26 mouse cellular contexts compared by ENCODE assay signal in genomic region chr3:36626803-36627202, GRCm38 (mm10). TPM values are rescaled to one million over a fixed set of nuclear protein-coding genes. Genes with fewer than 3 reads are reported as not detected.
DNase-seq lines count a peak whose midpoint lies in the region; ATAC-seq lines count a peak whose summit lies in the region.
"Had no signal": no experiment of that assay in that cellular context is flagged by ENCODE, and none has a peak within 500 bp of the region (broad histone marks: within the 10 kb centered on the region; RNA-seq: fewer than 3 reads in every experiment).

No protein-coding gene starts in this region.

- WGBS in heart, embryonic 16.5 days = 63% methylated on average over 2 of the region's 2 CpGs
- 68% methylated on average over 2 of the region's 2 CpGs for WGBS in heart, embryonic 12.5 days

- no peak overlapping the region for H3K4me2 ChIP-seq in heart, embryonic 16.5 days (ENCODE audit: low read depth, low read length)
- H3K4me2 ChIP-seq in heart, embryonic 12.5 days = no peak overlapping the region
- H3K4me2 ChIP-seq: embryonic facial prominence, embryonic 12.5 days; embryonic facial prominence, embryonic 15.5 days; heart, embryonic 13.5 days; hindbrain, embryonic 12.5 days; hindbrain, embryonic 15.5 days had no signal

- H3K27ac ChIP-seq in heart, embryonic 16.5 days (ENCODE audit: low read length) = no peak overlapping the region
- H3K27ac ChIP-seq in heart, embryonic 12.5 days (ENCODE audit: poor library complexity, severe bottlenecking) = no peak overlapping the region
- H3K27ac ChIP-seq: embryonic facial prominence, embryonic 12.5 days; embryonic facial prominence, embryonic 15.5 days; gastrocnemius, adult 2 months; heart, embryonic 13.5 days; hindbrain, embryonic 12.5 days; hindbrain, embryonic 15.5 days had no signal

- H3K9me3 ChIP-seq in heart, embryonic 16.5 days (replicated peaks; ENCODE audit: control insufficient read depth, low read length) = no peaks in the 10 kb centered on the region
- no peaks in the 10 kb centered on the region for H3K9me3 ChIP-seq in heart, embryonic 12.5 days (replicated peaks)
- H3K9me3 ChIP-seq: embryonic facial prominence, embryonic 12.5 days; embryonic facial prominence, embryonic 15.5 days; heart, embryonic 13.5 days; hindbrain, embryonic 12.5 days; hindbrain, embryonic 15.5 days had no signal

- DNase-seq in adrenal gland, postnatal 25 days = no peak
- DNase-seq: adrenal gland, adult 8-10 months; adrenal gland, postnatal 36 days; B cell, adult 2 months; cerebellum, adult 18-20 months; cerebellum, adult 9-10 months; cerebellum, postnatal 14 days; forebrain, postnatal 0 days; gastrocnemius, adult 2 months; gastrocnemius, postnatal 14 days; heart, adult 18-20 months; heart, postnatal 10 days; heart, postnatal 4 days had no signal

- no peak overlapping the region for H3K4me3 ChIP-seq in heart, embryonic 16.5 days (ENCODE audit: low read length)
- H3K4me3 ChIP-seq in heart, embryonic 12.5 days = no peak overlapping the region
- H3K4me3 ChIP-seq: embryonic facial prominence, embryonic 12.5 days; embryonic facial prominence, embryonic 15.5 days; gastrocnemius, adult 2 months; heart, embryonic 13.5 days; hindbrain, embryonic 12.5 days; hindbrain, embryonic 15.5 days had no signal

- peak; percentile 32; the same call in 1 of the 2 replicates for ATAC-seq in heart, embryonic 16.5 days (replicated peaks; ENCODE audit: extremely low read depth, insufficient read depth, low FRiP score)
- ATAC-seq in heart, embryonic 12.5 days (ENCODE audit: insufficient number of reproducible peaks, low FRiP score) = no peak
- peak; percentile 88 for ATAC-seq in common myeloid progenitor, adult 5-6 weeks (replicated peaks; ENCODE audit: low read depth, poor library complexity, severe bottlenecking)
- ATAC-seq in megakaryocyte progenitor cell, adult 5-6 weeks (replicated peaks; ENCODE audit: poor library complexity) = peak; percentile 70
- ATAC-seq in CD4-positive, CD25-positive, alpha-beta regulatory T cell, adult 4 months = no peak
- ATAC-seq: activated CD4-positive, CD25-positive, alpha-beta regulatory T cell, adult 4 months; forebrain, embryonic 14.5 days; forebrain, postnatal 0 days; intestine, postnatal 0 days had no signal

- no peaks in the 10 kb centered on the region for H3K27me3 ChIP-seq in heart, embryonic 16.5 days (ENCODE audit: control insufficient read depth, insufficient read depth, low read length)
- H3K27me3 ChIP-seq in heart, embryonic 12.5 days (replicated peaks) = no peaks in the 10 kb centered on the region
- H3K27me3 ChIP-seq: embryonic facial prominence, embryonic 12.5 days; embryonic facial prominence, embryonic 15.5 days; heart, embryonic 13.5 days; hindbrain, embryonic 12.5 days; hindbrain, embryonic 15.5 days had no signal

- no peaks in the 10 kb centered on the region for H3K36me3 ChIP-seq in heart, embryonic 16.5 days (ENCODE audit: control insufficient read depth, insufficient read depth)
- no peaks in the 10 kb centered on the region for H3K36me3 ChIP-seq in heart, embryonic 12.5 days
- H3K36me3 ChIP-seq: embryonic facial prominence, embryonic 12.5 days; embryonic facial prominence, embryonic 15.5 days; heart, embryonic 13.5 days; hindbrain, embryonic 12.5 days; hindbrain, embryonic 15.5 days had no signal

- no peak overlapping the region for H3K9ac ChIP-seq in heart, embryonic 16.5 days (ENCODE audit: low read length)
- H3K9ac ChIP-seq in heart, embryonic 12.5 days = no peak overlapping the region
- H3K9ac ChIP-seq: embryonic facial prominence, embryonic 12.5 days; embryonic facial prominence, embryonic 15.5 days; forebrain, postnatal 0 days; heart, embryonic 13.5 days; hindbrain, embryonic 12.5 days; hindbrain, embryonic 15.5 days had no signal

- H3K4me1 ChIP-seq in heart, embryonic 16.5 days (ENCODE audit: control insufficient read depth, insufficient read depth, low read length) = 0 out of 2 replicates have a peak, but pooled peaks cover 4% of the 10 kb centered on the region
- no peaks in the 10 kb centered on the region for H3K4me1 ChIP-seq in heart, embryonic 12.5 days (replicated peaks)
- H3K4me1 ChIP-seq: embryonic facial prominence, embryonic 12.5 days; embryonic facial prominence, embryonic 15.5 days; hindbrain, embryonic 12.5 days; hindbrain, embryonic 15.5 days had no signal

RNA-seq across cellular contexts. Expression of gene Bbs7, which starts 13.5 kb away (rescaled TPM):
- polyA plus RNA-seq in heart, embryonic 16.5 days (2015; fragmentation: Nextera tagmentation; extraction: Ambion mirVana) = 10.0 and 11.7 TPM in 2 replicates
- polyA plus RNA-seq in heart, embryonic 12.5 days (2016; fragmentation: Nextera tagmentation; extraction: Ambion mirVana) = 11.8 and 12.0 TPM in 2 replicates
- total RNA-seq in common myeloid progenitor, adult 5-6 weeks (2017) = 3.2 and 6.3 TPM in 2 replicates
- total RNA-seq in megakaryocyte progenitor cell, adult 5-6 weeks (2015) = 2.1 and 3.0 TPM in 2 replicates
- 3.0 and 9.4 TPM in 2 replicates for total RNA-seq in megakaryocyte progenitor cell, adult 5-6 weeks (2017)
- total RNA-seq in adrenal gland, postnatal 25 days (2021) = 10.7 and 12.4 TPM in 2 replicates
- under 1 TPM; 0.24 to 0.63 TPM for polyA plus RNA-seq in CD4-positive, CD25-positive, alpha-beta regulatory T cell, adult 4 months (2017; shearing (Covaris generic))

RNA-seq across cellular contexts. Expression of gene Ccna2, which starts 54.9 kb away (rescaled TPM):
- polyA plus RNA-seq in heart, embryonic 16.5 days (2015; fragmentation: Nextera tagmentation; extraction: Ambion mirVana) = 170 and 195 TPM in 2 replicates
- 194 and 199 TPM in 2 replicates for polyA plus RNA-seq in heart, embryonic 12.5 days (2016; fragmentation: Nextera tagmentation; extraction: Ambion mirVana)
- 214 and 216 TPM in 2 replicates for total RNA-seq in common myeloid progenitor, adult 5-6 weeks (2017)
- total RNA-seq in megakaryocyte progenitor cell, adult 5-6 weeks (2015) = 225 and 227 TPM in 2 replicates
- 186 and 200 TPM in 2 replicates for total RNA-seq in megakaryocyte progenitor cell, adult 5-6 weeks (2017)
- 11.9 and 16.5 TPM in 2 replicates for total RNA-seq in adrenal gland, postnatal 25 days (2021)
- polyA plus RNA-seq in CD4-positive, CD25-positive, alpha-beta regulatory T cell, adult 4 months (2017; shearing (Covaris generic)) = 1 to 10 TPM; 3.6 to 3.9 TPM

Comparison
In these comparisons a context has a peak if more than half of its experiments do, and no peak if none do; other contexts are left out.
1. ATAC-seq: peak in heart, embryonic 16.5 days (single experiment), common myeloid progenitor, adult 5-6 weeks (single experiment) and megakaryocyte progenitor cell, adult 5-6 weeks (single experiment); none in heart, embryonic 12.5 days (single experiment) and CD4-positive, CD25-positive, alpha-beta regulatory T cell, adult 4 months (single experiment).
2. RNA of gene Ccna2, which starts 54.9 kb away (total RNA-seq): 186 to 227 TPM in megakaryocyte progenitor cell, adult 5-6 weeks and 214 to 216 TPM in common myeloid progenitor, adult 5-6 weeks; 11.9 to 16.5 TPM in adrenal gland, postnatal 25 days; every median in the first group is over 10 times any median in the second.